Mouse (Mus musculus): ENCODE measurements around the gene Tex33. TPM values are rescaled to one million over a fixed set of nuclear protein-coding genes. Genes with fewer than 3 reads are reported as not detected.

The Tex33 gene
- total RNA-seq, 2 experiments from 2014 or later = not detected

DNA sequence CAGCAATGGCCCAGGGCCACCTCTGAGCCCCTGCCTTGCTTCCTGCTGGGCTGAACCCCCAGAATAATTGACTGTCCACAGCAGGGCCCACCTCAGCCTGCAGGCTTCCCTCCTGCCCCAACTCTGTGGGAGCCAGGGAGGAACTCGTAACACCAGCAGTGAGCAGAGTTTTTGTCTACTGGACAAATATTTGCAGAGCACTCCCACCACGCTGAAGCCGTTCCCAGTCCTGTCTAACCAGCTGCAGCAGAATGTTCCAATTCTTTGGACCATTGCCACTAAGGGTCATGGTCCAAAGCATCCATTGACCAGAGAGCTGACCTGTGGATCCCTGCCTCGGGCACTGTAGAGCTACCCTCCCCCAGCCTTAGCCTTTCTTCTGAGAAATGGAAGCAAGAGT lies 21.2 kb upstream of the Tex33 start:
- no peak for DNase-seq (ENCODE audit: low spot score in 2 of 2)

DNA sequence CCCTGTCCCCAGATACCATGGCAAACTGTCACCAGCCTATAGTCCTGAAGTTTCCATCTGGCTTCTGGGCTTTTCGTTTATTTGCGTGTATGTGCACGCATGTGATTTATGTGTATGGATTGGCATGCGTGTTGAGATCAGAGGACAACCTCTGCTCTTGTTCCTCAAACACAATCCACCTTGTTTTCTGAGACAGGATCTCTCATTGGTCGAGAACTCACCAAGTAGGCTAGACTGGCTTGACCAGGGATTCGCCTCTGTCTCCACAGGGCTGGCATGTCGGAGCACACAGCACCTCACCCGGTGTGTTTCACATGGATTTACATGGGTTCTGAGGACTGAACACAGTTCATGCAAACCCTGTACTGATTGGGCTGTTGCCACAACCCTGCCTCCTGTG lies 18.4 kb upstream of the Tex33 start:
- no peak for DNase-seq (ENCODE audit: low spot score in 2 of 2)

DNA sequence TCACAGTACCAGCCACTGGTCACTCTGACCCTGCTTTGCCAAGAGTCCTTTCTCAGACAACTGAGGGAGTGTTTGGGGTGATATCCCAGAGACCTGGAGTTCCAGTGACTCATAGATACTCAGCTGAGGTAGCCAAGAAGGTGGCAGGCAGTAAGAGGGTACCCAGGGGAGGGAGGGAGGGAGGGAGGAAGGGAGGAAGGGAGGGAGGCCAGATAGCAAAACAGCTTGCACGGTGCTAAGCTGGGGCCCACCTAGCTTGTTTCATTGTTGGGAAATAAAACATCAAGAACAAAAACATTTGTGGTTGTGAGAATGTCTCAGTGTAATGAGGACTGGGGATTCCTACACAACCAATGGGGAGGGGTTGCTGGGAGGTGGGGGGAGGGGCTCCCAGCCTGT lies 18.0 kb upstream of the Tex33 start:
- no peak for DNase-seq (ENCODE audit: low spot score in 2 of 2)

DNA sequence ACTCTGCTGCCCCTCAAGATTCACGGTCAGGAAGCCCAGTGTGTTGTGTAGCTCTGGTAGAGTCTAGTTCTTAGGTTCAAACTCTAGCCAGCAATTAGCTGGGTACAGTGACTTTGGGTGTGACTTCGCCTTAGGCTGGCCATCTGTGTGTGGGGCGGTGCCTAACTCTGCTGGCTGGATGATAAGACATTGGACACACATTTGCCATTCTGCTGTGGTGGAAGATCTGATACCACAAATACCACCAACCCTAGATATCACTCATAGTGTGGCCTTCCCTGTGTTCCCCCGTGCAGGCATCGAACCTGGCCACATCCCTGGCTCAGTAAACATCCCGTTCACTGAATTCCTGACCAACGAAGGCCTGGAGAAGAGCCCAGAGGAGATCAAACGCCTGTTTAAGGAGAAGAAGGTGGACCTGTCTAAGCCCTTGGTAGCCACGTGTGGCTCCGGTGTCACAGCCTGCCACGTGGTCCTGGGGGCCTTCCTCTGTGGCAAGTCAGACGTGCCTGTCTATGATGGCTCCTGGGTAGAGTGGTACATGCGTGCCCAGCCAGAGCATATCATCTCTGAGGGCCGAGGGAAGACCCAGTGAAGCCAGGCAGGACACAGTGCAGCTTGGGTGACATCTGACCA lies 17.5 kb upstream of the Tex33 start:
- no peak for DNase-seq (ENCODE audit: low spot score in 2 of 2)

DNA sequence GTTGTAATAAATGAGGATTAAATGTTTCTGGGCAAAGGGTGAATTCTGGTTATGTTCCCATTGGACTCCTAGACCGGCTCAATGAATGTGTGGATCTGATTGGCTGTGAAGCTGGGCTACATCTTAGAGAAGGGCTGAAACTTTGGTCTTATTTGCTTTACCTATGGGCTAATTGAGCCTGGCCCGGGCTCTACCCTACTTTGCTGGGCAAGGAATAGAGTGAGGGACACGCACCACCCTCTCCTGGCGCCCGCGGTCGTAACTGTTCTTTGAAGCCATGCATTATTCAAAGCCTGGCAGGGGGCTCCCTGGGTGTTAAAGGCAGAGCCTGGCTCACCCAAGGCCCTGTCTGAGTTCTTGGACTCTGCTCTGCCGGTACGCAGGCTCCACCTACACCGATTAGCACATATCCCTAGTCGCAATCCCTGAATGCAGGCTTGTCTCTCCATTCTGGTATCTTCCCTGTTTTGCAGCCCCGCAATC lies 13.9 kb upstream of the Tex33 start:
- DNase-seq (ENCODE audit: low spot score in 2 of 2) = no peak

DNA sequence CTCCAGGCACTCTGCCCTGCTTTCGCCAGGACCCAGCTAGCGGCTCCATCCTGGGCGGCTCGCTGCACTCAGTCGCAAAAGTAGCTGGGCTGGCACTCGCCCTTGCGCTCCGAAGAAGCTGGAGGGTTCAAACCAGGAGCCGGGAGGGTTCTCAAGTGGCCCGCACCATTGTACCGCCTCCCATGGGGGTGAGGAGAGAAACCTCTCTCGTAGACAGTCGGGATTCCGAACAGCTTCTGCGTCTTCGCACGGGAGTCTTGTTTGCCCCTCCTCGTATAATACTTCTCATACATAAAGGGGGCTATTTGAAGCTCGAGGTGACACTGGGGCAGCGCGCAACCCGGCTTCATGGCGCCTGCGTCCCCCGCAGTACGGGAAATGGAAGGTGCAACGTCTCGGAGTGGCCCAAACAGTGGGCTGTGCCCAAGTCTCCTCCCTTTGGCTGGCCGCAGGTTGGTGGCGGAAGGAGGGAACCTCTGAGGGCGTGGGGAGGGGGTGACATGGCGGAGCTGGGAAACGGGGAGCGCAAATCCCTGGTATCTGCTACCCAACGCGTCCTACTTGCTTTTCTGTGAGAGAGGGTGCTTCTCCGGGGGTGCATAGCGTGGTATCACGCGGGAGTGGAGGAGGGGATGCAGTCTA lies 10.7 kb upstream of the Tex33 start, which contains the start of gene Mpst:
Gene Mpst (plus strand): TSS at position 124 of the 642 bp plus-strand sequence.
- peak; percentile 85 to 93 for DNase-seq (ENCODE audit: low spot score in 2 of 2)

DNA sequence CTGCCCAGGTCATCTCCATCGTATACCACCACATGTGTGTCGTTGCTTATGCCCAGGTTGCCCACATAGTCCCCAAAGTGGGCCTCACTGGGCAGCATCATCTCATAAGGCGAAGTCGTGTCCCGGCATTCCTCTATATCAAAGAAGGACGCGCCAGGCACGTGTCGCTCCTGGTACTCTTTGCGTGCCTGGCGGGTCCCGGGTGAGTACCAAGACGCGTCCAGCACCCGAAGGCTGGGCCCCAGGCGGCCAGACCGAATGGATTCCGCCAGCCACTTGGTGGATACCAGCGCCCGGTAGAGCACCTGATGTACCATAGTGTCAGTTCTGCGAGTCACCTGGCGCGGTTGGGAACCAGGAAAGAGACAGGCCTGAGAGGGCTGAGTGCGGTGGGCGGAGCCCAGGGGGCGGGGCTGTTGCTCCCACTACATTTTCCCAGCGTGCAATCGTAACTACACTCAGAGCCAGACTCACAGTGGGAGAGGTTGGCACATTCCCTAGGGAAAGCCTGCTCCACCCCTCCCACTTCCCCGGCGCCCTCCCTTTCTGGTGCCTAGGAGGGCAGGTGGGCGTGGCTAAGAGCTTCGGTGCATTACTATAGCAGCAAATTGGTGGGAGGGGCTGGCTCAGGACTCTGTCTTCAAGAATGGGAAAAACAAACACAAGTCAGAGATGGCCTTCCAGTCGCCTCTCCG lies 10.0 kb upstream of the Tex33 start, which contains the start of gene Tst:
Gene Tst (minus strand): TSS at position 391 of the 695 bp plus-strand sequence.
- peak; percentile 88 to 96 for DNase-seq (ENCODE audit: low spot score in 2 of 2)

DNA sequence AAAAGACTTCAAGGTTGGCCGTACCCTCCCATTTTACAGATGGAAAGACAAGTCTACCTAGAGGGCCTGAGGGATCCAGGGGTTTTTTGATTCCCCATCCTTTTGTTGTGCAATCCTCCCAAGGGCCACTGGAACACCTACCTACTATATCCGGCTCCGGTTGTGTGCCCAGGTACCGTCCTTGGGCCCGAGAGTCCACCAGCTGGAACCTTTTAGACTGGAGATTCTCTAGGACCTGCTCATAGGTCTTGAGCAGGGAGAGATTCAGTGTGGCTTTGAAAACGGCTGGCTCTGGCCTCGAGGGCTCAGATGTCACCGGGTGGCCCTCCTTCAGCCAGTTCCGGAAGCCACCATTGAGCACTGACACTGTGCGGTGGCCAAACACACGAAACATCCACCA lies 9.4 kb upstream of the Tex33 start:
- DNase-seq (ENCODE audit: low spot score in 2 of 2) = no peak

DNA sequence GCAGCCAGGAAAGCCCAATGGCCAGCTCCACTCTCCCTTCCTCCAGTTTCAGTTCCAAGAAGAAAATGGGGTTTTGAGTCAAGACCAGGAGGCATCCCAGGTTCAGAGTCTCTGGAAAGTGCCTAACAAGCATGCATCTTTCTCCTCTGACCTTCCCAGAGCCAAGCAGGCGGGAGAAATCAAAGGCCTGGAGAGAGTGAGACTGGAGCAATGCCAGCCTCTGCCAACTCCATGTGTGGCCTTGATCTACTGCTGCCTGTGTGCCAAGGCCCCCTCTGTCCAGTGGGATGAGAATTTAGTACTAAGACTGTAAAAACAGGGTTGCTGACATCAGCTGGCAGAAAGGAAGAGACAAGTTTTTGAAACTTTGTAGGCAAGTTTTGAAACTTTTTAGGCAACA lies 8.2 kb upstream of the Tex33 start:
- DNase-seq (ENCODE audit: low spot score in 2 of 2) = no peak

DNA sequence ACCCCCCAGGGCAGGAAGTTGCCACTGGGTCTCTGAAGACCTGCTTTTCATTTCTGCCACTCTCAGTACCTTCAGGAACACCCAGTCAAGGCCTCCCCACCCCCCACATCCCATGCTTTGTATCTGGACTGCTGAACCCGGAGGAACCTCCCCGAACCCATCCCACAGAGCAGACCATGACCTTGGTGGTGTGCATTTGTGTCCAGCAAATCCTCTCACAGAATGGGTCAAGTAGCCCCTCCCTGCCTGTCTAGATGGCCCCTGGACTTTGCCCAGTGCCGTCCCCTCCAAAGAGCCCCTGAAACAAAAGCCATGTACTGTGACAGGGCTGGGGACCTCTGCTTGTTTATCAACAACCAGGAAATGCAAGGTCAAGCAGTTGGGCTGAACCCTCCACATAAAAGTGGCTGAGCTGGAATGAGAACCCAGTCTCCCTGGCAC lies 7.6 kb upstream of the Tex33 start:
- DNase-seq (ENCODE audit: low spot score in 2 of 2) = no peak

DNA sequence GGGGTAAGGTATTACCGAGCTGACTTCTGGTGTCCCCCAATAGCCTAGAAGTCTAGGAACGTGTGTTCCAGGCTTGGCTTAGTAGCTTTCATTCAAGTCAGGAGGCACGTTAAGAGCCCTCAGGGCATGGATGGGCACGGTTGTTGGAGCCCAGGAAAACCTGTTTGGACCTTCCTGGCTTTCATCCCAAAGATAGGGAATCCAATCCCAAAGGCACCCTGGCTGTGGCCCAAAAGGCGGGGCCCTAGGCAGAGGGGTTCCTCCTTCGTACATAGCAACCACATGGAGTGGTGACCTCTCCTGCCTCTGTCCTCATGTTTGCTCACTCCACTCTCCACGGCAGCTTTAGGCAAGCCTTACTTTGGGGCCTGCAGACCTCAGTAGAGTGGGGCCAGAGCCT lies 6.7 kb upstream of the Tex33 start:
- DNase-seq (ENCODE audit: low spot score in 2 of 2) = no peak

DNA sequence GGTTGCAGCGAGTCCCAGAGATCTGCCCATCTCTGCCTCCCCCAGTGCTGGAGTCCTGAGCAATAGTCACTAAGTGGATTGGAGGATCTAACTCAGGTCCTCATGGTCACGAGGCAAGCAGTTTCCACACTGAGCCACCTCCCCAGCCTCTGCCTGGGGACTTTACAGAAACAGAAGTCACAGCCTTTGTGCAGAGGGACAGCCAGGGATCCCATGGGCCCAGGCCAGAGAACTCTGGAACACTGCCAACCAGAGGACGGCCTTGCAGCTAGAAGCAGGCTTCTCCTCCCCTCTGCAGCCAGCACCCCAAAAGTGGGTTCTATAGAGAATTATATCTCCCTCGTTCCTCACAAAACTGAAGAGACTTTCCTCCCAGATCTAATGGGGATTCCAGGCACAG lies 6.2 kb upstream of the Tex33 start:
- DNase-seq (ENCODE audit: low spot score in 2 of 2) = peak in 1 of 2 experiments; percentile 70

DNA sequence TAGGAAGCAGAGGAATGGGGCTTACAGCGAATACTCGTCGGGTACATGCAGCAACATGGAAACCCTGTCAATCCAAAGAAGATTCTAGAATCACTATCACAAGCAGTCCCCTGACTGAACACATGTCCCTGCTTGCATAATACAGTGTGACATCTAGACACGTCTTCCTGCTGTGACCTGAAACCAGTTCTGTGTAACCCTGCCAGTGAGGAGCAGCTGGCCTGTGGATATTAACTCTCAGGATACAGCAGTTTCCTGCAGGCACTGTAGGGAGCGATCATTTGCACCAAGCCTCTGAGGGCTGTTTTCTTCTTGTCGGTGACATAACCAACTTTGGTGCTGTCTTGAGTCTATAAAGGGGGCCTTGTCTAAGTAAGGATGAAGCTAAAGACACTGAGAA lies 5.6 kb upstream of the Tex33 start:
- no peak for DNase-seq (ENCODE audit: low spot score in 2 of 2)

DNA sequence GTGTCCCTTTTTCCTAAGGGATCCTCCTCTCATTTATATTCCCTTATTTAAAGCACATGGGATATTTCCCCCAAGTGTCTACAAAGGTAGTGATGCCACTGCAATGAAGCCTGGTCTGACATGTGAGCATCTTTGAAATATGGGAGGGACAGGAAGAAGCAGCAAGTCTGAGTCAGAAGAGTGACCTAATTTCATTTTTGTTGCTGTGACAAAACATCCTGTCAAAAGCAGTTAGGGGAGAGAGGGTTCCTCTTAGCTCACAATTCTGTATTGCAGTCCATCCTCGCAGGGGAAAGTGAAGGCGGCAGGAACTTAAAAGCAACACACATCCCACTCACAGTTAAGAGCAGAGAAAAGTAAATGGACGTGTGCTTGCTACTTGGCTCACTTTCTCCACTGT lies 4.9 kb downstream of the Tex33 start:
- no peak for DNase-seq (ENCODE audit: low spot score in 2 of 2)

DNA sequence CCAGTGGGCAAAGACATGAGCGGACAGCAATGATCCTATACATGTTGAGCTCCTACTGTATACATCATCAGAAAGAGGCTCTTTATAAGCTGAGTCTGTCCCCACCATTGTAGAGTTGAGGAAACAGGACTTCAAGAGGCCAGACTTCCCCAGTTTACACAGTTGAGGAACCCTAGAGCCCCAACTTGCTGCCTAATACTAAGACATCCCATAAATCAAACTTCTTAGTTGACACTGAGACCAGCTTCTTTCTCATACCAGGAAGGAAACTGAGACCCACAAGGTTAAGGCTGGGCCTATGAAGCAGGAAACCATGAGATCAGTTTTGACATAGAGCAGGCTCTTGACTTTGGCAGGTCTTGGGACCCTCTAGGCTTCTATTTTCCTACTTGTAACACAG lies 10.1 kb downstream of the Tex33 start:
- DNase-seq (ENCODE audit: low spot score in 2 of 2) = no peak

DNA sequence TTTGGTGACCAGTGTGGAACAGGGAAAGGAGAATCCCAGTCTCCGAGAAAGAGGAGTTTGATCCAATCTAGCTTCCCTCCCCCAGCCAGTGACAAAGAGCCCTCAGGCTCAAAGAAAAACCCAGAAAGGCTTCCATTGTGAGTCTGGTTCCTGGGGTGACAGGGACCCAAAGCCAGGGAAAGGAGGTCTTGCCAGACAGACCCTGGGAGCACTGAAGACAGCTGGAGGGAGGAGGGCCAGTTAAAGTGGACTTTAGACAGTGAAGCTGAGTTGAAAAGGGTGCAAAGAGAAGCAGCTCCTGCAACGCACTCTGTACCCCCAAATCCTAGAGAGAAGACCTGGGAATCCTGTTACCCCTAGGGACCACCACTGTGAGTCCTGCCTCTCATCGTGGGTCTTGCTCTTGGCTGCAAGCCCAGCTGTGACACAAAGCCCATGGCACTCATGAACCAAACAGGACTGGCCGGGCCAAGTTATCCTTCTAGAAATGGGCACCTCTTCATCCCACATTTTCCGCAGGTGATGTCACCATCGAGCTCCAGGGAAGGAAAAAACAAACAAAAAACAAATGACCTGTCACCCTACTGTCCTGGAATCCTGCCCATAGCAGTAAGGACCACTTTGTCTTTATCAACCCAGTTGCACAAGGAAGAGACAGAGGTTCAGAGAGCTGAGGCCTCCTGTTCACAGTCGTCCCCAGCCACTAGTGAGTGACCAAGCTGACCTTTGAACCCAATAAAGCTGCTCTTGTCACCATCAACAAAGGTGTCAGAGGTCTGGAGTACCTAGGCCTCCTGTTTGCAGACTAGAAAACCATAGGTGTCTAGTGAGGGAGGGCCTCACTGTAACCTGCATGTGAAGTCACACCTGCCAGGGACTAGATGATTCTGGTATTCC lies 11.2 kb downstream of the Tex33 start:
- peak; percentile 43 to 66 for DNase-seq (ENCODE audit: low spot score in 2 of 2)

DNA sequence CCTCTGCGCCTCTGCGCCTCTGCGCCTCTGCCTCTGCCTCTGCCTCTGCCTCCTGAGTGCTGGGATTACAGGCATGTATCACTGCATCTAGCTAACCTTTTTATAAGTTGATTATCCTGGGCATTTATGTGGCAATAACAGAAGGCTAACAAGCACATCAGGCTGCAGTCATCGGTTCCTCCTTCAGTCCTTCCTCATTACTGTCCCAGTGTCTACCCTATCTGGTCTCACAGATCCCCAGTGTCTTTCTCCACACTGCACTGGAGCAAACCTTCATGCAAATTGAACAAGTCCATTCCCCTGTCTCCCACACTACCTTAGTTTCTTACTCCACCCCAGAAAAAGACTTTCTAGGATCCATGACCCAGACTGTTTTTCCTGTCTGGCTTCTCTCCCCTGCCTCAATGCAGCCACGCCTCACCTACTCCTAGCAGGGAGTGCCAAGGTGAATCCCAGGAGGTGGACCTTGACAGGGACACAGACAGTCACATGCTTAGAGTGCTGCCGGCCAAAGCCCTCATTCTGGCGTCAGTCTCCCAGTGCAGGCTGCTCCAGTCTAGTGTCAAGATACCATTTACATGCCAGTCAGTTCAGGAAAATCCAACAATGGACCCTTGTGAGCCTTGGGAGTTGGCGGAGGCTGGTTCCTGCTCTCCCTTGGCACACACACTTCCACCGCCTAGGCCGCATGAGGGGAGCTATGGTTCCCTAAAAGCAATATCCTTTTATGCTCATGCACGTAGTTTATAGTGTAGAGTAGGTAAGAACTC lies 12.1 kb downstream of the Tex33 start:
- peak; percentile 43 to 72 for DNase-seq (ENCODE audit: low spot score in 2 of 2)

DNA sequence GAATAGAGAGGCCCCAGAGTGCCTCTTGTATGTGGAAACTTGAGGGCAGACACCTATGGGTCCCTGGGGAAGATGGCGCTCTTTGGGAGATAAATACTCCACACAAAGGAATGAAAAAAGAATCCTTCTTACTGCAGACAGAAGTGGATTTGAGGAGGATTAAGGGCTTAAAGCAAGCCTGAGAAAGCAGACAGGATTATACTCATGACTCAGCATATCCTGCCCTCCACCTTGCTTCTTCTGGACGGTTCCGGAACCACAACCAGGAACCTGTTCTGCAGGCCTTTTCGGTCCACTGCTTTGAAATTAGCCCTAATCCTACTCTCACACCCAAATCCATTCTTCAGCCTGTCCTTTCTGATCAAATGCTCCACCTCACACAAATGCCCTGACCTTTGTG lies 13.6 kb downstream of the Tex33 start:
- DNase-seq (ENCODE audit: low spot score in 2 of 2) = no peak

DNA sequence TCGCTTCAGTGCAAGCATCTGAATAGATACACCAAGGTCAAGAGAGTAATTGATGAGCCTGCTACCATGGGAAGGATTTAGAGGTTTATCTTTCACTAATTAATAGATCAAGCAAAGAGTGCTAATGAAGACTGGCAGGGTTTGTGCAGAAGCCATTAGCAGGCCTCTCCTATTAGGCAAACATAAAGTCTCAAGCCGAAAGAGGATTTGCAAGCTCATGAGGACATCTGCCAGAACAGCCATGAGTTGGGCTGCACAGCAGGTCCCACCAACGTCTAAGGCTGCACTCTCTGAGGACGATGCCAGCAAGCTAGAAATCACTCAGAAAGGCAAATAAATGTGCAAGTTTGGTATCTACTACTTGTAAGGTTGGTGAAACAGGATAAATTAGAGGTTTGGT lies 15.0 kb downstream of the Tex33 start:
- peak; percentile 59 to 79 for DNase-seq (ENCODE audit: low spot score in 2 of 2)

DNA sequence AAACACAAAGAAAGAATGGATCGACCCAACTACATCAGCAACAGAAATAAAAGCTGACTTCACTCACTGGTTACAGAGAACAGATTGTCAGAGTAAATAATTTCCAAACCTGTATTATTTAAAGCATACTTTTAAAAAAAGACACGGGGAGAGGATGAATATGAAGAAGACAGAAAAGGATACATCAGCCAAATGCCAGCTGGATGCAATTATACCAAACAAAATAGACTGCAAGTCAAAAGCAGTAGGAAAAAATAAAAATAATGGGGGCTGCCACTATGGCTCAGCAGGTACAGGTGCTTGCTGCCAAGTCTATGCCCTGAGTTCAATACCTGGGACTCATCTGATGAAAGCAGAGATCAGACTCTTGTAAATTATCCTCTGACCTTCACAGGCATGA lies 15.5 kb downstream of the Tex33 start:
- DNase-seq (ENCODE audit: low spot score in 2 of 2) = peak in 1 of 2 experiments; percentile 54
